Mouse (Mus musculus): ENCODE data around the gene Pola1.

Gene Pola1

DNA sequence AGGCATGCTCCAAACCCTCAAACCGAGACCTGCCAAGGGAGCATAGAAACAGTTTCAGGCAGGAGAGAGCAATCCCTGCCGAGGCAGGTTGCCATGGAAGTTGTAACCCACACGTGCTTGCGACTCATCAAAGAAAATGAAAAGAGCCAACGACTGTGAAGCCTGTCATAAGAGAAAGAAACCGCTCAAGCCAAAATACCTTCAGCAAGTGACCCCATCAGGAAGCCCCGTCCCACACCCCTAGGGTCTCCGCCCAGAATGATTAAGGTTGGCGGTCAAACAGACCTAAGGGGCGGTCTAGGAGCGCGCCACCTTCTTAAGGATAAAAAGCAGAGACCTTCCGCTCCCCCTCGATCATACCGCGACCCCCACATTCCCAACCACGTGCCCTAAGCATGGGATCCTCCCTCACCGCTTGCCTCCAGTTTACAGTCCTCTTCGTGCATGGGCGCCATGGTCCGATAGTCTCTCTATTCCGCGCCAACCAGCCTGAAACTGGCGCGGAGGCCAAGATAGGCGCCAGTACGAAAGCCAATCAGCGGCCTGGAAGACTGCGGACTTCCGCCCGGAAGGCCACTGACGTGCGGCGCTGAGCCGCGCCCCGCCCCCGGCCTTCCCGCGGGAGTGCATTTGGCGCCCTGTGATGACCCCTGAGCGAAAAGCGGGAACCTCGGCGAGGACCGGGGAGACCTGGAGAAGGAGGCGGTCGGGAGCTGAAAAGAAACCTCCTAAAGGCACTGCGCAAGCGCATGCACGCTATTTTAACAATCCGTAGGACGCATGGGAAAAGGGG lies at the start of gene Pola1:
Pola1 (minus strand) TSS at position 499 of the 793 bp plus-strand sequence.
- peak; percentile 82 for DNase-seq

- no peak for DNase-seq
Observed at GRCm38 (mm10) chrX:93676228-93676627, 44.3 kb upstream of the Pola1 start.

DNA sequence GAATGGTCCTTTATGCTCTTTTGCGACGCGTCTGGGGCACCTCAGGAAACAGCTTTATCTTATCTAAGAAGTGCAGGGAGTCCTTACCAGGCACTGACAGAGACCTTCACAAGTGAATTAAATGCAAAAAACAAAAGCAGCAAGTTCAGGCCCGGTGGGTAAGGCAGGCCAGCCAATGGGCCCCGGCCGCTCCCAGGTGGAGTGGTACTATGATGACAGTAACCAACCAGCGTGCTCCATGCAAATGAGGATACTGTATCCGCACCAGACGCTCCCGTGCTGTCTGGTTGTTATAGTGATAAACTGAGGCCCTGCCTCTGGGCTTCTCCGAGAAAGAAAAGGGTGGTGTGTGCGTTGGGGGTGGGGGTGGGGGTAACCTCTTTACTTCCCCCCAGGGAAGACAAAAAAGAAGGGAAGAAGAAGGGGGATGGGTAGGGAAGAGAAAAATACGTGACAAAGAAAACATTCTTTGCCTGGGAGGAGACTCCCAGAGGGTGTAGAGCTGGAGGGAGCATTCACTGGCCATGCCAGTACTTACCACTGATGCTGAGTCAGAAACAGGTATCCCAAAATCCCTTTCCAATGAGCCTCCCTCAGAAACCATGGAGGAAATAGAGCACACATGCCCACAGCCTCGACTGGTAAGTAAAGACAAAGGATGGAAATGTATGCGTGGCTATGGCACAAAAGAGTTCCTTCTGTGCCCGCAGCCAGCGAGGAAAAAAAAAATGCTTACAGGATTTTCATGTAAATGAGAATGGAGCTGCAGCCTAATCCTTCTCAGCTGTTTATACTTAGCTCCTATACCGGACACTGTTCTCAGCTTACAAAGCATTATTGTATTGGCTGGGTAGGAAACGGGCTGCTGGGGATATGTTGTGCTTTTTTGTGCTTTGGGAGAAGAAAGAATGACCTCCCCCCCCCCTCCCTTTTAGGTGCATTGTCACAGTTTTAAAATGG lies 43.2 kb upstream of the Pola1 start:
- peak; percentile 51 for DNase-seq

DNA sequence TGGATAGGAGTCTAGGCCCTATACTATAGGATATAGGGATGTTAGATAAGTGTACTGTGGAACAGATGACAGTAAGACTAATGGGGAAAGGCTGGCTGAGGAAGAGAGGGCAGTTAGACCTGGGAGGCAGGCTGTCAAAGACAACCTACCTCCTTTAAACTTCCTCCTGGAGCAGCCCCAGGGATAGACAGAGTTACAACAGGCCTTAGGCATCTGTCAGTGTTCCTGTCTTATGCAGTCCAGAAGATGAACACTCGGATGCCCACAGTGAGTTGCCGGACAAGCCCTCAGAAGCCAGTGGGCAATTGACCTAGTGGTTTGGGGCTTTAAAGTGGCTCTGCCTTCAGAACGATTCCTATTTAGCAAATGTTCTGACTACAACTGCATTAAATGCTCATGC lies 42.5 kb upstream of the Pola1 start:
- peak; percentile 5 for DNase-seq

DNA sequence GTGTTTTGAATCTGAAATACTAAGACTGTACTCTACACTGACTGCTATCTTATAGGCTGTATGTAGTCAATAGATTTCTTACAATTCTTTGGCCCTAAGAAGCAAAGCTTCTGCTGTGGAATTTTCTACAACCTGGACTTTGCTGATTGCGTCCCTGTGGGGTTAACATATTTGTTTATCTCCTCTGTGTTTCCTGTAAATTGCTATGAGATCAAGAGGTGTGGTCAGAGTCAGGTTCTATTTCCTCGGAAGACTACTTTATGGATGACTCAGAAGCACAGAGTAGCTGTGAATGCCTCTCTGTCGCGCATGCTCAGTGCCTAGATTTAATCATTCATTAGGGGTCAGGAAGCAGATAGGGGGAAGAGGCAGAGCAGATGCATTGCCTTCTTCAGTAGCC lies 32.8 kb upstream of the Pola1 start:
- no peak for DNase-seq

- no peak for DNase-seq
Observed at GRCm38 (mm10) chrX:93663919-93664586, 32.1 kb upstream of the Pola1 start.

GRCm38 (mm10) chrX:93655153-93655552 lies 23.2 kb upstream of the Pola1 start:
- DNase-seq: no peak

GRCm38 (mm10) chrX:93654218-93655002 lies 22.5 kb upstream of the Pola1 start, which contains the start of gene Pcyt1b:
Pcyt1b (plus strand) TSS chrX:93654863.
- DNase-seq: no peak

DNA sequence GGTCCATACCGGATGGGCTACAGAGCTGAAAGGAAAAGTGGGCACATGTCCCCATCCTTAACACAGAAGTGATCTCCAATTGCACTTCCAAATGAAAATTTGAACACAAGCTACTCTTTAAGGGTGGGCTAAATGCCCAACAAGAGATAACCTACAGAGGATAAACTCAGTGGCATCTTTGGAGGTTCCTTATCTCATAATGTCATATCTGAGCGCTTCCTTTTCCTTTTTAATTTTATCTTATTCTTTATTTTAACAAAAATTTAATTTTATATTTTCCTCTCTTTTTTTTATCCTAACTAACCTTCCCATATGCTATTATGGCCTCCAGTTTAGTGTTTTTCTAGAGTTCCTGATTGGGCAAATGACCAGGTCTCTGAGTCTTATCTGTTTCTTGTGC lies 18.8 kb upstream of the Pola1 start:
- DNase-seq: no peak

DNA sequence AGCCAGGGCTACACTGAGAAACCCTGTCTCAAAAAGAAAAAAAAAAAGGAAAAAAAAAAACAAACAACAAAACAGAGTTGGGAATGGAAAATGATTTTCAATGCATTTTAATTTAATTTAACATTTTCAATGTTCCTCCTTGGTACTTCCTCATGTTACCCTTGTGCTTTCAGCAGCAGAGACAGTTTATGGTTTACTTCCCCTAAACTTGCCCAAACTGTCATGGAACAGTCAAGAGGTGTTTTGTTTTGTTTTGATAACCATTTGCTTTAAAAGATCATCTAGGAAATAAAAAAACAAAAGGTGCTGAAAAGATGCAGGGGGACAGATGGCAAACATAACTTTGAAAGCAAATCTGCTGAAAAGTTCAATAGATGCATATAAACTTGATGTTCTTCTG lies 12.1 kb upstream of the Pola1 start:
- no peak for DNase-seq

DNA sequence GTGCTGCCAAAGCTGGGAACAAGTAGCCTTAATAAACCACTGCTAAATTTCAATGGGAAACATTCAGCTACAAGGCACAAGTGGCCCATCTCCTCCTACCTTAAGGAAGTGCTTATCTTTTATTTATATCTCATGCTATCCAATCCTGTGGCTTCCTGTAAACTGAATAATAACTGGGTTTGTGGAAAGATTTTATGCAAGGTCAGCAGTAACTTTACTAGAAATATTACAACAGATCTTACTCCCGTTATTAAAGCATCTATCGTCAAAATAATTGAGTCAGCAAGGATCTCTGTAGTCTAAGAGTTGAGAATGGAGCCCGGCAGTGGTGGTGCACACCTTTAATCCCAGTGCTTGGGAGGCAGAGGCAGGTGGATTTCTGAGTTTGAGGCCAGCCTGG lies 11.6 kb upstream of the Pola1 start:
- DNase-seq: no peak

- no peak for DNase-seq
Observed at GRCm38 (mm10) chrX:93634861-93635375, 3.0 kb upstream of the Pola1 start.

DNA sequence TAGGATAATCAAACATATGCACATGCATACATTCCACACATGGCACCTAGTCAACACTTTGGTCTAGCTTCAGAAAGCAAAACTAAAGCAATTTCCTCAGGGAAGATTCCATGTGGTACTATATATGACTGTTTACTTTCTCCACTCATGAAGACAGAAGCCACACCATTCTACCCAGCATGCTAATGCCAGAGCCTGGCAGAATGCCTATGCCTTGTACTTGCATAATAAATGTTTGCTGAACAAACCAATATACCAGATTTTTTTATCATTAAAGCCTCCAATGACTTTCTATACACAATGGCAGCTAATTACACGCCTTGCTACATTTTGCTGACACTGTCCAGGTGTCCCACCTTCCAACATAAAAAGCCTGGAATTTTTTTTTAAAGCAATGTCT lies 1.7 kb downstream of the Pola1 start:
- DNase-seq: no peak

GRCm38 (mm10) chrX:93602214-93602613 lies 29.7 kb downstream of the Pola1 start:
- no peak for DNase-seq

- no peak for DNase-seq
Observed at GRCm38 (mm10) chrX:93594283-93594682, 37.7 kb downstream of the Pola1 start.

DNA sequence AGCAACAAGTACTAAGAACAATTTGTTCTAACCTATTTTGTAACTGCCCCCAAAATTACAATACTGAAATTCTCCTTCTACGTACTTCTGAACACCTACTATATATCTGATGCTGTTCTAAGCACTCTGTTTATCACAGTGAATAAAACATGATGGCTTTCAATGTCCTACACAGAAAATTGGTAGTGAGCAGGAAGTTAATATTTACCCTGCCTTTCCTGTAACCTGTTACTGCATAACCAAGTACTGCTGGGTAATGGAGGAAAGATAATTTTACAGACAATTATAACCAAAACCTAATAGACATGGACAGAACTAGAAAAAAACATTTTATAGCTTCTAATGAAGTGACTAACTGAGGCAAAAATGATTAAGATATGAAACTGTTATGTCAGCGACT lies 51.0 kb downstream of the Pola1 start:
- no peak for DNase-seq

- DNase-seq: no peak
Observed at GRCm38 (mm10) chrX:93557171-93557570, 74.8 kb downstream of the Pola1 start.

- no peak for DNase-seq
Observed at GRCm38 (mm10) chrX:93539779-93540178, 92.2 kb downstream of the Pola1 start.

GRCm38 (mm10) chrX:93502865-93503353 lies 129.0 kb downstream of the Pola1 start:
- DNase-seq: no peak

DNA sequence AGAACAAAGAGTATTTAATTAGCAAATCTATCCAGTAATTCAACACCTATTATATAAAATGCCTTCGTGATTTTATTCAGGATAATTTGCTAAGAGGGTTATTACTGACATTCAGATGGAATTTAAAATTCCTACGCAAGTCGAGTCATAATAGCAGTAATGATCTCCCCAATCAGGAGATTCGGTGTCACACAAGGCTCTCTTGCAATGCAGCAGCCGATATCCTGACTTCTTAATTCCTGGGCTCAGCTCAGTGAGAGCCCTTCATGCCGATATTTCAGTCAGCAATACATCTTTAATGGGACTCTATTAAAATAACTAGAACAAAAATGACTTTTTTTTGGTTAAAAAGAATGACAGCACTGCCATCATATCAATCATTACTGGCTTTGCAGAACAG lies 134.4 kb downstream of the Pola1 start:
- DNase-seq: no peak

GRCm38 (mm10) chrX:93465711-93466110 lies 166.2 kb downstream of the Pola1 start:
- no peak for DNase-seq

GRCm38 (mm10) chrX:93429738-93430260 lies 202.2 kb downstream of the Pola1 start:
- DNase-seq: no peak
